Mouse (Mus musculus): ENCODE data around the gene 1190005I06Rik. TPM values are rescaled to one million over a fixed set of nuclear protein-coding genes. Genes with fewer than 3 reads are reported as not detected.

The 1190005I06Rik gene
- total RNA-seq, 2 experiments from 2014 or later: 5.1 to 10.0 TPM

DNA sequence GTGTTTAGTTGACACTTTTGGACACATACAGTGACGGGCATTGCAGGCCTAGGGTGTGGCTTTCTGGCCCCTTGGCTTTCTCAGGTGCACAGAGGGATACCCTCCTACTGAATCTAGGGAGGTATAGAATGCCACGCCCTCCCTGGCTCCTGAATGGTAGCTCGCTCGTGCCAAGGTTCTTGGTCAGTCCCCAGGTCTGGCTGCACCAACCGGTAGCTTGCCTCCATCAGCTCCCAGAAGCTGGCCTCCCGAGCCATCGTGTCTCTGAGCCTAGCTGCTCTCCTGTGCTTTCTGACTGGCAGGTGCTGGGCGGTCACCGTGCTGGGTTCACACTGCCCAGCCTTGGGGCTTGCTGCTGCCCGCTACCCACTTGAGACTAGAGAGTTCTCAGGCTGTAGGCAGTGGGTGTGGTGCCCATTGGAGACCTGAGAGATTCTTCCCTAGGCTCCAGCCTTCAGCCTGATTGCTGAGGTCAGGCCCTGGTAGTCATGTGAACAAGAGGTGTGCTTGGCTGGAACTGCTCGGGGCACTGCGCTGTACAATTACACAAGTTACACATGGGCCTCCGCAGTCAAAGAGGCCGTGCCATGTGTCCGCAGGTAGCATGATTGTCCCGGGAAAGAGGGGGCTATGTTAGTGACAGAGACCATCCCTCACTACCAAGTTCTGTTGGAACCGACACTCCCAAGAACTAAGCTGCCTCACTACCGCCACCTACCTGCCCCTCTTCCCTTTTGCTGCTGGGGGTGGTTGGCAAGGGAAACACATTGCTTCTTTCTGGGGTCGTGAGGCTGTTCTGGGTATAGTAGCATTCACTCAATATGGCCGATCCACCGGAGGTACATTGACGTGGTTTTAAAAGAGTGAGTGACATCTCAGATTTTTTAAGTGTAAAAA is 85.6 kb downstream of the 1190005I06Rik start:
- peak in 1 of 2 experiments; percentile 63 for DNase-seq
- intact Hi-C loops (cut with DNase I): no loop called here

GRCm38 (mm10) chr8:120560535-120560934 is 86.9 kb downstream of the 1190005I06Rik start:
- DNase-seq: no peak
- intact Hi-C loops (cut with DNase I): no loop called here

DNA sequence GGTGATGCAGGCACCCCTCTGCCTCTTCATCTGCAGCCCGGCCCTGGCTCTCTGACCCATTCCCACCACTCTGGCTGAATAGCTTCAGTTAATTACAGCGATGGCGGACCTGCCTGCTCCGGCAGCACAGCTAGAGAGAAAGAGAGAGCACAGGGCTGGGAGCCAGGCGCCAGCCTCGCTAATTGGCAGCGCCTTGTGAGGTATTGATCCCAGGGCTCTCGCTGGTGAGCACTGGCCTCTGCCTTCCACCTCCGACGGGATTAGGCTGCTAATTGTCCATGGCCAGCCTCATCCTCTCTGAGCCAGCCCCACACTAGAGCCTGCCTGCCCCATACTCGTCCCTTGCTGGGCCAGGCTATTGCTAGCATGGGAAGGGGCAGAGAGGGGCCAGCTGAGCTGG is 87.8 kb downstream of the 1190005I06Rik start:
- intact Hi-C loops (cut with DNase I): no loop called here
- no peak for DNase-seq

Other genes starting within 250 kb of the 1190005I06Rik start
- gene Gins2, start 58.3 kb downstream of the 1190005I06Rik start, total RNA-seq (2021): 10 to 100 TPM; 14.6 to 15.2 TPM
- gene Gm27021, start 20.4 kb upstream of the 1190005I06Rik start, total RNA-seq (2021): under 1 TPM in 1 of 2 experiments, not detected in 1; 0.48 TPM
- gene Cox4i1, start 20.6 kb upstream of the 1190005I06Rik start, total RNA-seq (2021): 1,000 to 10,000 TPM; 3,943 to 4,033 TPM
- gene Emc8, start 20.9 kb upstream of the 1190005I06Rik start, total RNA-seq (2021): 10 to 100 TPM; 65.9 to 68.6 TPM
- 1 to 10 TPM; 6.0 to 7.7 TPM for gene Irf8, start 88.7 kb upstream of the 1190005I06Rik start, total RNA-seq (2021)

All from heart, postnatal 10 days (tissue).